8 mouse cellular contexts compared by ENCODE assay signal in genomic region chr14:21741786-21742185, GRCm38 (mm10). TPM values are rescaled to one million over a fixed set of nuclear protein-coding genes. Genes with fewer than 3 reads are reported as not detected.
DNase-seq lines count a peak whose midpoint lies in the region; ATAC-seq lines count a peak whose summit lies in the region.

No protein-coding gene starts in this region.

- WGBS in hindbrain, embryonic 11.5 days = 19% methylated on average over 4 of the region's 4 CpGs
- WGBS in lung, embryonic 16.5 days = 15% methylated on average over 4 of the region's 4 CpGs

- H3K4me1 ChIP-seq in hindbrain, embryonic 11.5 days (replicated peaks; ENCODE audit: control insufficient read depth, insufficient read depth, low read length) = no peaks in the 10 kb centered on the region
- no peaks in the 10 kb centered on the region for H3K4me1 ChIP-seq in lung, embryonic 16.5 days (replicated peaks; ENCODE audit: control insufficient read depth, insufficient read depth, low read length)

- H3K4me3 ChIP-seq in hindbrain, embryonic 11.5 days (ENCODE audit: low read depth, low read length) = no peak overlapping the region
- H3K4me3 ChIP-seq in lung, embryonic 16.5 days (ENCODE audit: low read length) = no peak overlapping the region

- no peaks in the 10 kb centered on the region for H3K36me3 ChIP-seq in hindbrain, embryonic 11.5 days (ENCODE audit: control insufficient read depth, insufficient read depth, low read length)
- H3K36me3 ChIP-seq in lung, embryonic 16.5 days (ENCODE audit: control insufficient read depth, insufficient read depth, low read length) = no peaks in the 10 kb centered on the region

- H3K9ac ChIP-seq in hindbrain, embryonic 11.5 days (ENCODE audit: low read depth, low read length) = no peak overlapping the region
- peak overlapping the region; percentile 31; the same call in 1 of the 2 replicates for H3K9ac ChIP-seq in lung, embryonic 16.5 days (ENCODE audit: low read length)

- peak; percentile 65 for ATAC-seq in hindbrain, embryonic 11.5 days (ENCODE audit: low FRiP score)
- peak; percentile 78 for ATAC-seq in lung, embryonic 16.5 days (ENCODE audit: low read depth)

- peak; percentile 90 for DNase-seq in NIH3T3 (ENCODE audit: low read depth)
- peak; percentile 69 for DNase-seq in cerebellum, adult 9-11 months
- DNase-seq in frontal cortex, postnatal 10 days (ENCODE audit: low spot score in 2 of 2) = peak; percentile 63 to 83
- peak; percentile 90 for DNase-seq in hindbrain, embryonic 11.5 days (ENCODE audit: low spot score)
- peak; percentile 83 for DNase-seq in layer of hippocampus, adult 9-10 months (ENCODE audit: low spot score)
- DNase-seq in ovary, postnatal 10 days (ENCODE audit: low spot score) = peak; percentile 73
- peak; percentile 70 for DNase-seq in thymus, postnatal 0 days (ENCODE audit: low spot score)

- no peak overlapping the region for H3K27ac ChIP-seq in hindbrain, embryonic 11.5 days (ENCODE audit: low read depth, low read length)
- no peak overlapping the region for H3K27ac ChIP-seq in lung, embryonic 16.5 days (ENCODE audit: low read length)

- no peaks in the 10 kb centered on the region for H3K27me3 ChIP-seq in hindbrain, embryonic 11.5 days (ENCODE audit: control insufficient read depth, insufficient read depth, low read length)
- no peaks in the 10 kb centered on the region for H3K27me3 ChIP-seq in lung, embryonic 16.5 days (ENCODE audit: control insufficient read depth, insufficient read depth, low read depth, low read length)

- no peaks in the 10 kb centered on the region for H3K9me3 ChIP-seq in hindbrain, embryonic 11.5 days (ENCODE audit: control insufficient read depth, low read length)
- no peaks in the 10 kb centered on the region for H3K9me3 ChIP-seq in lung, embryonic 16.5 days (ENCODE audit: control insufficient read depth, low read length)

- H3K4me2 ChIP-seq in hindbrain, embryonic 11.5 days (replicated peaks; ENCODE audit: low read depth, low read length) = no peak overlapping the region
- no peak overlapping the region for H3K4me2 ChIP-seq in lung, embryonic 16.5 days (ENCODE audit: low read depth, low read length)

RNA-seq across cellular contexts. Expression of gene Samd8, which starts 8.5 kb away (rescaled TPM):
- polyA plus RNA-seq in hindbrain, embryonic 11.5 days (2014; fragmentation: Nextera tagmentation; extraction: Ambion mirVana) = 15.6 and 19.9 TPM in 2 replicates
- polyA plus RNA-seq in lung, embryonic 16.5 days (2015; fragmentation: Nextera tagmentation; extraction: Ambion mirVana) = 7.2 and 8.9 TPM in 2 replicates
- 6.6 and 7.2 TPM in 2 replicates for polyA plus RNA-seq in thymus, postnatal 0 days (2015; fragmentation: Nextera tagmentation; extraction: Ambion mirVana)

RNA-seq across cellular contexts. Expression of gene Dusp13, which starts 9.2 kb away (rescaled TPM):
- polyA plus RNA-seq in hindbrain, embryonic 11.5 days (2014; fragmentation: Nextera tagmentation; extraction: Ambion mirVana) = not detected in 2 replicates
- polyA plus RNA-seq in lung, embryonic 16.5 days (2015; fragmentation: Nextera tagmentation; extraction: Ambion mirVana) = 0.28 and 0.43 TPM in 2 replicates
- polyA plus RNA-seq in thymus, postnatal 0 days (2015; fragmentation: Nextera tagmentation; extraction: Ambion mirVana) = 0.42 TPM in 1 of 2 replicates, not detected in the other

RNA-seq across cellular contexts. Expression of gene Dupd1, which starts 27.4 kb away (rescaled TPM):
- 0.13 TPM in 1 of 2 replicates, not detected in the other for polyA plus RNA-seq in hindbrain, embryonic 11.5 days (2014; fragmentation: Nextera tagmentation; extraction: Ambion mirVana)
- not detected in 2 replicates for polyA plus RNA-seq in lung, embryonic 16.5 days (2015; fragmentation: Nextera tagmentation; extraction: Ambion mirVana)
- polyA plus RNA-seq in thymus, postnatal 0 days (2015; fragmentation: Nextera tagmentation; extraction: Ambion mirVana) = 0.12 and 0.18 TPM in 2 replicates
